Mouse (Mus musculus) retina, postnatal 7 days (tissue): ENCODE results near the gene Pold1.

Experiments used
- DNase-seq: peaks from one replicate; pipeline ENCODE4 v3.0.0-alpha.2; 2012; ENCODE audit warnings: low read depth, low spot score

Gene Pold1

DNA sequence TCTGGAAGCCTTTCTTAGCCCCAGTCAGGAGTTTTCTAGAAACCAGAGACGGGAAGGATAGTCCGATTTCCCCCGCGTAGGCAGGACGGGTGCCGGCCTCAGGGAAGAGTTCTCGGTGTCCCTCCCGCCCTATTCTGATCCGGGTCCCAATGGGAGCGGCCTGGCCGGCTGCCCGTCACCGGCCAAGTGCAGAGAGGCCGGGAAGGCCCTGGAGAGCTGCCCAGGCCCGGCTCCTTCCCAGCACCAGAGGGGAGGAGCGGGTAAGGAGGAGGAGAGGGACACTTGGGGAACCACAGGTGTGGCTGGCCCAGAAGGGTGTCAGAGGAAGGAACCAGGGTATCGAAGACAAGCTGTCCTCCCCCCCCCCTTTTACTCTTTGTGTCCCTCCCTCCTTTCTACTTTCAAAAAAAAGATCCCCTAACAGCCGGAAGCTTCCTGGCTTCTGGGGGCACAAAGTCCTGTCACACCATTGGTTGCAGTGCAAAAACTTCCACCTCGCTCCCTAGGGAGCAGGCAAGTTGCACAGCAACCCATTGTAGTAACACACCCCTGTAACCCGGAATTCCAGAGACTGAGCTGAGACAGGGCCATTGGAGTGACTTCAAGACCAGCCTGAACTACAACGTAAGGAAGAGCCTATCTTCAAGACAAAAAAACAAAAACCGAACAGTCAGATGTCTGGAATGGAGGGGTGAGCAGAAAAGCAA is 23.4 kb downstream of the Pold1 start:
- DNase-seq = no peak

DNA sequence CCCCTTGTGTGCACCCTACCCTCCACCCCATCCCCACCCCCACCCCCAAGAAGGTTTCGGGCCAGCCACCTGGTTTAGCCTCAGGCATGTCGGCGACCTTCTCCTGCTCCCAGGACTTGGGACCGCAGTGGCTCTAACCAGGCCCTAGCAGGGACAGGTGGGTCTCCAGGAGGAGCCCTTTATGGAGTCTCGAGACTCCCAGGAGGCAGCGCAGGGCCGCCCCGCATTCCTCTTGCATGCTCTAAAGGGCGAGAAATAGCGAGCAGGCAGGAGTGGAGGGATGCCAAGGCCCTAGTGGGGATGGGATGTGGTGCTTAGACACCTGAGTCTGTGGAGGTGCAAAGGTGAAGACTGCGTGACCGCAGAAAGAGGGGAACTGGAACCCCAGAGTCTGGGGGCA is 24.1 kb downstream of the Pold1 start, which contains the start of gene Mybpc2:
Gene Mybpc2 (minus strand): TSS at position 155 of the 400 bp plus-strand sequence.
- DNase-seq = no peak

DNA sequence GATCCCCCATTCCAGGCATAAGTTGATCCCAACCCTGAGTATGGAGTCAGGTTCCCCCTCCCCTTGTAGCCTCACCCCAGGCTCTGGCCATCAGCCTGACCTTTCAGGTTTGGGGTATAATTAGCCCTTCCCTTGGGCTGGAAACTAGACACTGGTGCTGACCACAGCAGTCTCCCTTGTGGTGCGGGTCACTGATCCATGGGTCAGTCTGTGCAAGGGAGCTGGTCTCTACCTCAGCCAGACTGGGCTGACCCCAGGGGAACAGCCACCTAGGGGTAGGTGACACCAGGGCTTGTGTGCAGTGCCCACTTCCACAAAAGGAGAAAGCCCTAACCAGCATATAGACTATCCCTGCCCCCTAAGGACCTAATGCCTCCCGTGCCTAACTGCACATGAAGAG is 25.6 kb downstream of the Pold1 start:
- DNase-seq = no peak

DNA sequence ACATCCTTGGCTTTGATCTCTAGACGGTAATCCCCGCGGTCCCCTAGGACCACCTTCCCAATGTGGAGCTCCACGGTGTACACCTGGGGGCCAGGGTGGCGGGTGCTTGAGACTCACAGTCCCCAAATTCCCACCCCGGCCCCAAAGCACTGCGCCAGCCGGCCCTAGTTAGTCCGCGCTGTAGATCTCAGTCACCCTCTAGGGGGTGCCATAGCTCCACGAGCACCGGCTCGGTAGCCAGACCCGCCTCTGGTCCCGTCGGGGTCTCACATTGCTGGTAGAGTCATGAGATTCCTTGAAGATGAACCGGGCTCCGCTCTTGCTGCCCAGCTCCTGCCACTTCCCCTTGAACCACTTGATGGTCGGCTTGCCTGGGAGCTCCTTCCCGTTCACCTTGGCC is 26.9 kb downstream of the Pold1 start:
- no peak for DNase-seq

DNA sequence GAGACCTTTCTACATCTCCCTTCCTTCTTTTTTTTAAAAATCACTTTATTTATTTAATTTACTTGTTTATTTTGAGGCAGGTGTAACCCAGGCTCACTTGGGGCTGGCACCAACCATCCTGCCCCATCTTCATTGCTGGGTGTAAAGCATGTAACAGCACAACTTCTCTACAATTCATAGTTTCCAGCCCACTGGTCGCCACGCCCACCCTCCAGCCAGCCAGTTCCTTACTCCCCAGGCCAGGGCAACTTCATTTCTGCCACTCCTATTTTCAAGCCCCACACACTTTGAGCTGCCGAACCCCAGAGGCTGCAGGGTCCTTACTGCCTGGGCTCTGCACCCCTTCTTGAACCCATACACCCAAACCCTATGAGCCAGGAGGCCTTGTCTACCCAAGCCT is 27.7 kb downstream of the Pold1 start:
- DNase-seq = no peak

DNA sequence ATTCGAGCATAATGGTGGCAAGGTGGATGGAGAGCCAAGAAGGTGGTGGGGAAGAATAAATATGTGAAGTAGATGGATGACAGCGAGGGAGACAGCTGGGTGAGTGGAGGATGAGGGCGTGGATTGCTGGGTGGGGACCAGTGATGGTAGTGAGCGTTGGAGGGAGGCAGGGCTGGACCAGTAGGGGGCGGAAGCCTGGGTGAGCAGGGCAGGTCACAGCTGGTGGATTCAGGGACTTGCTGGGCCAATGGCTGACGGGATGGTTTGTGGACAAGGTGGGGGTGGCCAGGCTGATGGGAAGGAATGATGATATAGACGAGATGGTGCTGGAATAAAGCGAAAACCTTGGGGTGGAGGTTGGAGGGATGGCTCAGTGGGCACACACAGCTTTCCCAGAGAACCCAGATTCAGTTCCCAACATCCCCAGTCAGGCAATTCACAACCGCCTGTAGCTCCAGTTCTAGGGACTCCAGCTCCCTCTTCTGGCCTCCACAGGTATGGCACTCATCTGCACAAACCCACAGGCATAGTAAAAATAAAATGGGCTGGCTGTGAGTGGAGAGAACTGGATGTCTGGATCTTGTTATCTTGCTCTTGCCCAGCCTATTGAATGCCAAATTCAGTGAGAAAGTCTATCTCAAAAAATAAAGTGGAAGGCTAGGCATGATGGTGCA is 29.3 kb downstream of the Pold1 start:
- DNase-seq = no peak

DNA sequence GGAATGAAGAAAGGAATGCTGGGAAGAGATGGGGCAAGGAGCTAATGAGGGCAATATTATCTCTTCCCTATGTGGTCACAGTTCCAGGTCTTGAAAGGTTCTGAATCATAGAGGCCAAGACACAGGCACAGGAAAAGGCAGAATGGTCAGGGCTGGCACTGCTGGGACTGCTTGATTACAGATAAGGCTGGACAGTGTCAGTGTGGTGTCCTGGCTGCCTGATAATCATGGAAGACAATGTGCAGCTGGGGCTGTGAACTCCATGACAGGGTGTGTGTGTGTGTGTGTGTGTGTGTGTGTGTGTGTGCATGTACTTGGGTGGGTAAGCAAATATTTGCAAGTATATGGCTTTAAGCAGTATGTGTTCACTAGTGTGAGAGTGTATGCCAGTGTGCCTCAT is 41.2 kb downstream of the Pold1 start:
- DNase-seq = no peak

DNA sequence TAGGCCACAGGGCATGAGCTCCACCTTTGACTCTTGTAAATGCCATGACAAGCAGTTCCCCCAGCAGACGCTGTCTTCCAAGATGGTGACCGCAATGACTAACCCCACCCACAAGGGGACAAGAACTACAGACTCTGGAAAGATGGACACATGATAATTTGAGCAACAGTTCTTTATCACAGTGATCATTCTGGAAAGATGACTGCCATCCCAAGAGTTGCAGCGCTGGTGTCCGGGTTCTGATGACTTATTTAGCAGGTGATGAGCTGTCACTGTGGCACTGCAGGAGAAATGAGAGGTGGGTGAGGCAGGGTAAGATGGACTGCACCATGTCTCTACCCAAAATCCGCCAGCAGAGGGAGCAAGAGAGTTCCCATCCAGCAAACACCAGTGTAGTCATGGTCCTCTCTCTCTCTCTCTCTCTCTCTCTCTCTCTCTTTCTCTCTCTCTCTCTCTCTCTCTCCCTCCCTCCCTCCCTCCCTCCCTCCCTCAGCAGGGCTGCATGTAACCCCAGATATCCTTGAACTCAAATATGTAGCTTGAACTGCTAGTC is 47.0 kb downstream of the Pold1 start:
- DNase-seq = peak; percentile 76

DNA sequence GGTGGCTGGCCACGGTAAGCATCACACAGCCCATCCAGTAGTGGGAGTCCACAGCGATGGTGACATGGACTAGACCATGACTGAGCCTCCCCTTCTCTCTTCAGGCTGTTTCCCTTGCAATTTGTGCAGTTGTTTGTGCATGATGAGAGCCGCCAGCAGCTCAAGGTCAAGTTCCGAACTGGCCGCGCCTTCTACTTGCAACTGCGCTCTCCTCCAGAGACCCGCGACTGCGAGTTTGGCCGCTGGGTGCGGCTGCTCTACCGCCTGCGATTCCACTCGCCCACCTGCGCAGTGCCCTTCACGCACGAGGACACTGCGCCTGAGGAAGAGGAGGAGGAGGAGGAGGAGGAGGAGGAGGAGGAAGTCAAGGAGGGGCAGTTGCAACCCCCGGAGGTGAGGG is 48.6 kb downstream of the Pold1 start:
- DNase-seq = no peak

DNA sequence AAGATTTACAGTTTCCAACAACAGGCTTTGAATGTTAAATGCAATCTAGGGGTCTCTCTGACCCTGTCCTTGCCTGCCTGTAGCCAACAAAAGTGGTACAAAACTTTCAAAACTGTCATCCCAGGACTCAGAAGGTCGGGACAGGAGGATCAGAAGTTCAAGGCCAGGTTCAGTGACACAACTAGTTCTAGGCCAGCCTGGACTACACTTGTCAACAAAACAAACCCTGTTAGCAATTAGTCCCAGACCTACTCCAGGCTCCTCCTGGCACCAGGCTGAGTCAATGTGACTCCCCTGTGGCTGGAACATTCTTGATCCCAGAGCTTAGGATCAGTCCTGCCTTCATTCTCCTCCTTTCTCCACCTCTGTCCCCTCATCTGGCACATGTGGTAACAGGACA is 49.7 kb downstream of the Pold1 start:
- DNase-seq = no peak

DNA sequence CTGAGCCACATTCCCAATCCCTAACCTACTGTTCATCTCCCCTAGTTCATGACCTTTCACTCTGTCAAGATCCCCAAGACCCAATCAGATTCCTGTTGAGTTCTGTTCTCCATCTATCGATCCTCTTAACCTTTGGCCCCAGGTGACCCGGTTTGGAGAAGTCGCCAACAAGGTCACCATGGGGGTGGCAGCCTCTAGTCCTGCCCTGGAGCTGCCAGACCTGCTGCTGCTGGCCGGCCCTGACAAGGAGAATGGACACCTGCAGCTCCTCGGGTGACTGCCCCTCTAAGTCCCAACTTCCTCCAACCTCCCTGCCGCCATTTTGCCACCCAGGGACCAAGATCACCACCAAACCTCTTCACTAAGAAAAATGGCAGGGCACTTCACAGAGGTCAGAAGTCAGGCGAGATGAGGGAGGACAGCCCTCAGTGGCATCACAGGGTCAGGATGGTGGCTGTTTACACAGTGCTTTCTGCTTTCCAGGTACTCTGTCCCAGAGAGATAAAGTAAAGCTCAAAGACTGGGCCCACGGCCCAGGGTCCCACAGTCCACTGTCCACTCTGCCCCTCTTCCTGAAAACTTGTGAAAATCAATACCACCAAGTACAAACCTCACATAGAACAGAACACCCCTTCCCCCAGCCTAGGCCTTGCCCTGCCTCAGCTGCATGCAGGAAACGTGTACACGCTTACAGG is 51.1 kb downstream of the Pold1 start:
- DNase-seq = no peak

DNA sequence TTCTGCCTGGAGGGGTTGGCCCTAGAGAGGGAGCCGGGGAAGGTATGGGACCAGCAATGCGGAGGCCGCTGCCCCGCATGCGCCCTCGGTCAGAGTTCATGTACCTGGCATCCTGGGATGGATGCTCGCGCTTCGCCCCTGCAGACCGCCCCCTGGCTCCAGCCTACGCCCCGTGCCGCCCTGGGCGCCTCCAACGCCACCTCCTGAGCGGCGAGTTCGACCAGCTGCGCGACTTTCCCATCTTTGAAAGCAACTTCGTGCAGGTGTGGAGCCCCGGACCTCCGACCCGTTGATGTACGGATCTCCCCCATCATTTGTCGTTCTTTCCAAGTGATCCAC is 51.9 kb downstream of the Pold1 start:
- no peak for DNase-seq

DNA sequence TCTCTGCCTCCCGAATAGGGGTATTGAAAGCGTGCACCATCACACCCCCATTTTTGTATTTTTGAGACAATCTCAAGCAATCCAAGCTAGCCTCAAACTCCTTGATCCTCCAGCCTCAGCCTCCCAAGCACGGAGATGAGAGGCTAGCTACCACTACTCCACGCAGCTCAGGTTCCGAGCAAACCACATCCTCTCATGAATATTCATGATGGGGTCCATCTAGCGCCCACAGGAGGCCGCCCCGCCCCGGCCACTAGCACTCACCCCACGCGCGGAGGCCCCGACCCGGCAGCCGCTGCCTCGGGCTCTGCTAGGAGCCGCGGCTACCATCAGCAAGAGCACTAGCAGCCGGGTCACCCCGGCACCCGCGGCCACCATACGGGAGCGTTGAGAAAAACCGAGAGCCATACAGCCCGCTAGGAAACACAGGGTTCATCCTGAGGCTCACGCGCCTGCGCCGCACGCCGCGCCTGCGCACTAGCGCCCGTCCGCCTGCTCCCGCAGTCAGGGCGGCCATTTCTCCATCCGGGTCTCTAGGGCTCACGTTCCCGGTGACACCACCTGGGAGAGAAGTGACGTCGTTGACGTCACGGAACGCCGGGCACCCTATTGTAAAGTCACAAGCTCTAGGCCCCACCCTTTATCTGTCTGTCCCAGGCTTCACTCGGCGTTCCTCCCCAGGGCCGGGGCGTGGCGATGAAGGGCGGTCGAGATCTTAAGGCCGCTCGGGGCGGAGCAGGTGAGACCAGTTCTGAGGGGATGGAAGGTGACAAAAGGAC is 52.5 kb downstream of the Pold1 start, which contains the start of the genes Emc10 and Fam71e1:
Gene Emc10 (minus strand): TSS at position 538 of the 779 bp plus-strand sequence.
Gene Fam71e1 (plus strand): TSS at position 590 of the 779 bp plus-strand sequence.
- peak; percentile 99 for DNase-seq

DNA sequence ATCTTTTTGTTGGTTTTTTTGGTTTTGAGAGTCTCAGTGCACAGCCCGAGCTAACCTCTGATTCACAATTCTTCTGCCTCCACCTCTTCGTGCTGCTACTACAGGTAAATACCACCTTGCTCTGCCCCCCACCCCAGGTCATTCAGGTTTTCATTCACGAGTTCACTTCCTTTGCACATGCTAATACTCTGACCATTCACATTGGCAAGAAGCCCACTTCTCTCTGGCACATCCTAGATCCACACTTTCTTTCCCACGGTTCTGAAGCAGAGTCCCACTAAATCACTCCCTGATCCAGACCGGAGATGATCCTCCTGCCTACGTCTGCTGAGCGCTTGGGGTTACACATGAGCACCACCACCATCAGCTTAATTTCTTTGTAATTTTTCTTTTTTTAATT is 53.6 kb downstream of the Pold1 start:
- no peak for DNase-seq

DNA sequence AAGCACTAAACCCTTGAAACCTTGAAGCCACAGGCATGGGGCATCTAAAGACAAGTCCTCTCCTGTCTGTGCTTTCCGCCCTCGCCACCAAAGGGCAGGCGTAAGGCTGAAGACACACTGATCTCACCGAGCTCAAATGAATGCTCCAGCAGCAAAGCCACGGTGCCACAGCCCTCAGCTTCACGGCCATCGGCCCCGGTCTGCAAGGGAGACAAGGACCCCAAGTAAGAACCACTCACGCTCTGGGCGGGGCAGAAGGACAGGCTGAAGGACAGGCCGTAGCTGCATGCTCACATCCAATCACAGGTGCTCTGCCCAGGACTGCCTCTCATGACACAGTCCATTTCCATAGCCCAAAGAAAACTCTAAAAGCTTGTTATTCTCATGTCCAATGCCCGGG is 54.0 kb downstream of the Pold1 start:
- DNase-seq = no peak

DNA sequence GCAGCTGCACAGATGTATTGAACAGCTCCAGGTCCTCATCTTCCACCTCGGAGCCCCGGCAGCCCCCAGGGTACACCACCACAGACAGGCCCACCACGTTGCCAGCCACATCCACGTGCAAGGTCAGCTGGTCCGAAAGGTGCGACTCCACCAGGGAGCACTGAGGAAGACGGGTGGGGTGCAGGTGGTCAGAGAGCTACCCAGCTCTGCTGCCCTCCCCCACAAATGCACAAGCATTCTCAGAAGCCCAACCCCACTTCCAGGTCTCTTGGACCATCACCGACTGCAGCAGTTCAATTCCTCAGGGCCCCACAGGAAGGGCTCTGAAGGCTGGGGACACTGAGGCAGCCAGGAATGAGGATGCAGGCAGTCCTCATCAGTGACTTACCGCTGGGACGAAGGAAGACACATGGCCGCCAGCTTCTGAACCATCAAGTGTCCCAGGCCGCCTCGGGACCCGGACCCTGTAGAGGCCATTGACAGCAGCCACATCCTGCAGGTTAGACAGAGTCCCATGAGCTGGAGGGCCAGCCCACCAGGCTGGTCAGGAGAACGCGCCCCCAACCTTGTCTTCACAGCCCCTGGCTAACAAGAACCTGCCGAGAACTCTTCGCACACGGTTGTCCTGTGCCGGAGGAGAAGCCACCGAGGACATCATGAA is 56.4 kb downstream of the Pold1 start:
- no peak for DNase-seq

DNA sequence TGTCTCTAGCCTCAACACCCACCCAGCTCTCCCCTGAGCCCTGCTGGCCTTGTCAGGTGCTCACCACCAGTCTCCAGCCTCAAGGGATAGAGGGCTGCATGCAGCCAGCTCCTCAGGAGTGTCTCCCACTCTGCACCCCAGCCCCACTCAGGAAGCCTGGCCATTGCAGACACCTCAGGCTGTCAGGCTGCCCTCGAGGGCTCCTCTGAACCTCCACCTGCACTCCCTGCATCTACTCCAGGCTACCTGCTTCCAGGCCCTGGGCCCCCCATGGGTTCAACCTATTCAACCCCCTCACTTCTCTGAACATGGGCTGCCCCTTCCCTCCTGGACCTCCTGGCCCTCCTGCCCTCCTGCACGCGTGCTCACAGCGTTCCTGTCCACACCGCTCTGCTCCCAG is 57.3 kb downstream of the Pold1 start:
- DNase-seq = no peak

DNA sequence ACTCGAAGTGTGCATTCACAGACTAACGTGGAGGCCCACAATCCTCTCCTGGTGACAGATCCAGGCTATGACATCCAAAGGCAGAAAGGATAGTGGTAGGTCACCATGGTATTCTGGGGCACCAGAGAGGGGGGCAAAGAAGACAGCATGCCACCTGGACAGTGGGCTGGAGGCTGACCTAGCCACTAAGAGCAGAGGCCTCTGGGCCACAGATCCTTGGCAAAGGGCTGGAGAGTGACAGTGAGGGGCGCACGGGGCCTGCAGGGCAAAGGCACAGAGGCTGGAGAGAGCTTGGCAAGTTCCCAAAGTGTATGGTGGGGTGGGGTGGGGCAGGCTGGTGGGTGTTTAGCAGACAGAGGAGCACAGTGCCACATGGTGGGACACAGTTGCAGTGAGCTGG is 58.4 kb downstream of the Pold1 start:
- DNase-seq = no peak

DNA sequence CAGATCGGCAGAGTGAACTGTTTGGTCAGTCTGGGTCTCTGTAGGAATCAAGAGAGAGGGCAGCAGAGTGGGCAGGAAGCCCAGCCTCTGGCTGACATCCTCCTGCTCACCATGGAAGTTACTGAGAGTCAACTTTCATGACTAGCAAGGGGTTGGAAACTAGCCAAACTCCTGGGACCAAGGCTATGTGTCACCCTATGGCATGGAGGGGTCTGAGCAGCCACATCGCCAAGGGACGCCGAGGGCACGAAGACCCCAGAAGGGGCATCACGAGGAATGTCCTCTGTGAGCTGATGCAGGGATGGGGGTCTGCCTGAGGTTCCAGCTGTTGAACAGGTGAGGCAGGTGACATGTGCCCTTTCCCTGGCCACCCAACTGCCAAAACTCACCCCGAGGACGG is 60.1 kb downstream of the Pold1 start:
- DNase-seq = no peak

DNA sequence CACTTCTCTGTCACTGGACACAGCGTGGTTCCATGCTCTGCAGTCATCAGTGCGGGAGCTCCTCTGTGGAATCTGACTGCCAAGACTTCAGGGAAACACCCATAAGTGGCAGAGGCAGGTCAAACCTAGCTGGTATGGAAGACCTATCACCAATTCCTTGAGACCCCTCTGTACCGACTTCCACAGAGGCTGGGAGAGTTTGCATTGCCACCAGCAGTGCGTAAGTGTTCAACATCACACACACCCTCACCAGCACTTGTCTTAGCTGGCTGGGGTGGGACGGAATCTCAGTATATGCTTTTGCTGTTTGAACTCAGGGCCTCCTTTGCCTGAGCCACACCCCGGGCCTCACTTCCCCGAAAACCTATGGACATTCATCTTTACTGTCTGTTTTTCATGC is 60.7 kb downstream of the Pold1 start:
- DNase-seq = no peak

DNA sequence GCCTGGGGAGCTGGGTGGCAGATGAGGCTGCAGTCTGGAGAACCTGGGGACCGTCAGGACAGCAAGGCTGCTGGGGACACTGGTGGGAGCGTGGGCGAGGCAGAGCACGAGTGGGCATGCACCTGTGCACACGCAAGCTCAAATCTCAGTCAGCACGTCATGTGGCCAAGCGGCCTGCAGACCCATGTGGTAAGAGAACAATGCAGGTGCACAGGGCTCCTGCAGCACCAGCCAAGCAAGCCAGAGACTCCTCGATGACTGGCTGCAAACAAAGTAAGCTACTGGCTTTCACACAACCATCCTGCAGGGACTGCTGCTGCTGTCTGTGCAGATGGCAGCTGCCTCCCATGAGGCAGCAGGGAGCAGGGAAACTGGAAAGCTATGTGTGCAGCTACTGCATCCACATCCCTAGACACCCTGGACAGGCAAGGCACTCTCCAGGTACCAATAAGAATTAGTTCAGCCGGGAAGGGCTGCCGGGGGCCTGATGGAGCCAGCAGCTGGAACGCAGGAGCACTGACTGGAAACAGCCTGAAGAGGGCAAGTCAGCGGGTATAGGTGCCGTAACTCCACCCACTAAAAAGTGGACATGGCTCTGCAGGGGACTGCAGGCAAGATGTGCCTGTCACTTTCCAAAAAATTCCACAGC is 61.6 kb downstream of the Pold1 start:
- no peak for DNase-seq
